Mouse (Mus musculus): ENCODE results near the gene 1700029H14Rik.

Gene 1700029H14Rik

DNA sequence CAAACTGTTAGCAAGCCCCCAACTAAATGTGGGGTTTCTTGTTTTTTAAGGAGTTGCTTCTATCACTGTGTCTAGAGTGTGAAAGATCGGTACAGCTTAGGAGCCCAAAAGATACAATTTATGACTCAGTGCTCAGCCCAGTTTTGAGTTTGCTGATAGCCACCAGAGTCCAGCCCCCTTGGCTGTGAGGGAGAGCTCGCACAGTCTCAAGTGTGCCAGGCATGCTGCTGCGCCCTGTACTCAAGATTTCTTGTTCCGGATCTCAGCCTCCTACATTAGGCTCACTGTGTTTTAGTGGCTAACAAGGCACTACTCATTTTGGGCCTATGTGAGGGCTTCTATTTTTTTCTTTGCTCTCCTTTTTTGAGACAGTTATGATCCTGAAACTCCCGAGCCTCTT, 22.1 kb downstream of the 1700029H14Rik start:
- no peak for DNase-seq

DNA sequence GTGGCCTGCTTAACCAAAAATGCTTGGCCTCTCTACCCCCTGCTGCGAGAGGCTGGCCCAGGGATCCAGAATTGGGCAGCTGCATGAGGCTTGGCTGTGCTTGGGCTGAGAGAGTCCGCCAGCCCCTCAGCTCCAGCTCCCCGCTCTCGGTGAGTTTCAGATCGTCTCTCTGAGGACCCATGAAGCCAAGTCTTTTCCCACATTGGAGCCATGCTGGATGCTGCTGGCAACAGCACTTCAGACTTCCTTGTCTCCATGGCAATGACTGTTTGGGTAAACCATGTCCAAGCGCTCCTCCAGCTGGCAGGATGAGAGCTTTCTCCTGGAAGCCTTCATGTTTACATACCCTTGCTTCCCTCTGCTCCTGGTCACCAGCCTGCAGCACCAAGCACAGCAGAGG, 23.4 kb downstream of the 1700029H14Rik start:
- no peak for DNase-seq

DNA sequence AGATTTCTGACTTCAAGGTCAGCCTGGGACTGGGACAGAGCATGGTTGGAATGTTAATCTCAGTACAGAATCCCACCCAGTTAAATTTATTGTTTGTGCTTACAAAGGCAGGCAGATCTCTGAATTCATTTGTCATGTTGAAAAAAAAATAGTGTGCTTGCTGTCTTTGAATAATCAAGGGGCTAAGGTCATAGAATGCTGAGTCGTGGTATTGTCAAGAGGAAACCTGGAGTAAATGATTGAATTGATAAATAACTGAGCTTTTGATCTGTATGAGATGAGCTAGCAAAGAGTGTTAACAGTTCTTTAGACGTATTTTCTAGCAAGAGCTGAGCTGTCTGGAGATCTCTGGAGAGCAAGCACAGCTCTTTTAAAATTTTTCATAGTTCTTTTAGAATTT, 25.2 kb downstream of the 1700029H14Rik start:
- DNase-seq: no peak

DNA sequence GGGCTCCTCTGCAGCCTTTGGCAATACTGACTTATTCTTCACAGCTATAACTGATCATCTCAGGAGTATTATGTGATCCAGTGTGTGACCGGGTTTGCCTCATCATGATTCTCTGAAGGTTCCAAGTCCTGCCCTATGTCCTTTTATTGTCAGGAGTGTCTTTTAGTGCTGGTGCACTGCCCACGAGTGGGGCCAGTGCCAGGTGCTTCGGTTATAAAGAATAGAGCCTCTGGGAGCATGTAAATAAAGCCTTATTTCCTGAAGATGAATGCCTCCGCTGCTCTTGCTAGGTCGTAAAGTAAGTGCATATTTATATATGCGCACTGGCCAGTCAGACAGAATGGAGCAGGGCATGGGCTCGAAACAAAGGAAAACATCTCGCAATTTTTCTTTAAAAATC, 29.1 kb downstream of the 1700029H14Rik start:
- no peak for DNase-seq

DNA sequence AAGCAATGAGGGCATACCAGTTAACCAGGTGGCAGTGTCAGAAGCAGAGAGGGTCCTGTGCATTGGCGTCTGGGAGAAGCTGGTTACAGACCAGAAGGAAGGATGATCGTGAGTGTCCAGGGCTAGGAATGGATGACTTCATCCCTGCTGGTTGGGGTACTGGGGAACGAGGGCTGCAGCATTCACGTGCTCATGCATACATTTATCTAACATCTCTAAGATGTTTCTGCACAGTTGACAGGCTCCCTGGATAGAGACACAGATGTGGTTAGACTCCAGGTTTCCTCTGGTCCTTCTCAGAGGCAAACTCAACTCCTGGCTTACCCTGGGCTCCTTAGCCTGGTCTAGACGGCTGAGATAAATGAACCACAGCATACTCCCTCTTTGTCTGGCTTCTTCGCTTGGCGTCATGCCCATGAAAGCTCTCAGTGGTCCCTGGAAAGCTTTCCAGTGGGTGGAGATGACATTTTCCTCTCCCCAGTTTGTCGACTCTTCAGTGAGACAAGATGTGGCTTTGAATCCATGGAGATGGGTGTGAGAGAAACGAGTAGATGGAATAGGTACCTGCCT, 30.6 kb downstream of the 1700029H14Rik start:
- DNase-seq: no peak

DNA sequence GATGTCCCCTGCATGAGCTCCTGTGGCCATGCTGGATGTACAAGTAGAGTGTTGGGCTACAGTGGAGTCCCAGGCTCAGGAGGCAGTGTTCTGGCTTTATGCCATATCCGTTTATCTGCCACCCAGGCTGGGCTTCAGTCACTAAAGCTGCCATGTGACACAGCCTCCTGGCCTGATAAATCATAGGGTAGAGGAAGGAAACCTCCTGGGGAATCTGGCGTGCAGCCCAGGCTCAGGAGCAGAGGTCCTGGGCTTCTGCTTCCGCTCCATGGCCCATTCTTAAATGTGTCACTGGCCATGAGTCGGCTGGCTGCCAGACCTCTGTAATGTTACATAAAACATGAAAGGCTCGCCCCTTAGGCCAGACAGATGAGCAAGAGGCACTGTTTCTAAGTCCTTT, 31.3 kb downstream of the 1700029H14Rik start:
- no peak for DNase-seq

DNA sequence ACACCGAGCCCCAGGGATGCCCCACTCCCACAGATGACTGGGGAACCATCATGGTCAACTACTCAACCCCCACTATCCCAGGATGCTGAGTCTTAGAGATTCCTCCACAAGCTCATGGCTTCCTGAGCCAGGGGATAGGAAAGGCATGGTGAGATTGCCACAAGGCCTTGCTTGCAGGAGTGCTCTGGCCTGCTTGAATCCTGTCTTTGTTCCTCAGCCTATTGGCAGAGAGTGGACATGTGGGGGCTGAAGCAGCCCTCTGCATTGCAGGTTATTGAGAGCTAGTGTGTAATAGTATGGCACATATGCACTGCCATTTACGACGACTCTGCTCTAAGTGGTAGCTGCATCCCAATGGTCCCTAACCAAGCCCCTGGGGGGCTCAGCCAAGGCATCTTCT, 31.9 kb downstream of the 1700029H14Rik start:
- no peak for DNase-seq

DNA sequence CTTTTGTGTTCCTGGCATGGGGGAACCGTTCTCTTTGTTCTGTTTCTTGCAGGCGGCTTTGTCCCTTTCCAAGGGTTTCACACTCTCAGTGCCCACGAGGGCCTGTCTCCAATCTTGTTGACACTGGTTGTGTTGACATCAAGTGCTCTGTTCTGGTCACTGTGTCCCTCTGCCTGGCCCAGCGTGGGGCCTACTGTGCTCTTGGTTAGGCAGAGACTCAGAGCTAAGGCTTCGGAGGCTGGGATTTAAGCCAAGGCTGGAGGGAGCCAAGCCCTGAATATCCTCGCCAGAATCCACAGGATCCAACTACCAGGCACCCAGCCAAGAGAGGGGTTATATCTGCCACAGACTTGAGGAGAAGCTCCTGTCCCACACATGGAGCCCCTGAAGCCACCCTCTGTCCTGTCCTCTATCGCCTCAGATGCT, 32.4 kb downstream of the 1700029H14Rik start:
- no peak for DNase-seq

DNA sequence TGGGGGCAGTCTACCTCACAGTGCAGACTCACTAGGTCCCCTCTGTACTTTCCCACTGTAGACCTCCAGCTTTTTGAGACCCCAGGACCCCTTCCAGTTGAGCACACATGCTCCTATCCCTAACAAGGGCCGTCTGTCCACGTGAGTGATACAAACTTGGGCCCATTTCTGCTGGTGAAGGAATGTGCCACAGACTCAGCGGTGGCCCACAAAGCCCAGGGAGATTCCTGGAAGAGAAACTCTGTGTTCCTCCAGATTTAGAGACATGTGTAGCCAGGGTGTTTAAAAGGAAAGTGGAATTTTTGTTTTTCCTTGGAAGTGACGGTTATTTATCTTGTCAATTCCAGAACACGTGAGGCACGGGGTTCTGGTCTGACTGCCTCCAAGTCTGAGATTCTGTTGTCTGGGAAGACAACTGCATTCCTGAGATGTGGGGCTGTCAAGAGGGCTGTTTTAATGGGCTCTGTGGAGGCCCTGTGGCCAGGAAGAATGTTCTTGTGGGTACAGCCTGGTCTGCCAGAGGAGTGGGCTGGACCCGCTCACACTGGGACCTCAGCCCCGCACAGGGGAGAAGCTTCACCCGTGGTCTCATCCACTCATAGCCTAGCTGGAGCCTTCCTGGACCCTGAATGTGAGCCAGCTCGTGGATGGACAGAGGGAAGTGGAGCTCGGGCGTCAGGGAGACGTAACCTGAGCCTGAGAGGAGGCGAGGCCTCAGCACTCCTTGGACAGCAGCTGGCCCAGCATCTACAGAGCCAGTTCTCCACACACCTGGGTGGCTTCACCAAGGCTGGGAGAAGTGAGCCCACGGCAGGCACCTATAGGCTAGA, 33.0 kb downstream of the 1700029H14Rik start:
- no peak for DNase-seq

DNA sequence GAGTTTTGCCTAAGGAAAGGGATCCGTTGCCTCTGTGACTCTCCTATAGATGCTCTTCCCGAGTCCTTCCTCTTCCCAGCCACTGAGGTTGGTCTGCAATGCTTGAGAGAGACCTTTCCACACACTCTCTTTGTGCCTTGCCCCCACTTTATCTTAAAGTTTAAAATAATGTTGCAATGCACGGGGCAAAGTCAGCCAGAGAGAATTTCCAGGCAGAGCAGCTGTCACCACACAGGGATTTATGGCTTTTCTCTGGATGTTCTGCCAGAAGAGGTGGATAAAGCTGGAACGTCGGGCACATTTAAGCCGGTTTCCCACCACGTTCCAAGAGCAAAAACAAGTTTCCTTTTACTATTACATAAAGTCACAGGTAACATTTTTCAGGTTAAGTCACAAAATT, 40.9 kb downstream of the 1700029H14Rik start:
- DNase-seq: no peak

DNA sequence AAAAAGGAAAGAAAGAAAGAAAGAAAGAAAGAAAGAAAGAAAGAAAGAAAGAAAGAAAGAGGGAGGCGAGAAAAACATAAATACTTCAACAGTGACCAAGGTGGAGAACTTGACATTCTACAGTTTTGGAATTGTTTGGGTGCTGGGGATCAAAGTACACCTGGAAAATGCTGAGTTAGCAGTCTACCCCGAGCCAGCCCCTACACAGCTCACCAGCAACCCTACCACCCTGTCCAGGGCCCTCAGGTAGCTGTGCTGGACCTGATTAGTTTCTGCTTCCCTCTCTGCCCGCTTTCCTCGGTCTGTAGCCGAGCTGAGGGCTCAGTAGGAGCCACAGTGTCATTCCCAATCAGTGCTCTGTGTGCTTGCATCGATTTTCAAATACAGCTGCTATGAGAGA, 41.9 kb downstream of the 1700029H14Rik start:
- DNase-seq: no peak

DNA sequence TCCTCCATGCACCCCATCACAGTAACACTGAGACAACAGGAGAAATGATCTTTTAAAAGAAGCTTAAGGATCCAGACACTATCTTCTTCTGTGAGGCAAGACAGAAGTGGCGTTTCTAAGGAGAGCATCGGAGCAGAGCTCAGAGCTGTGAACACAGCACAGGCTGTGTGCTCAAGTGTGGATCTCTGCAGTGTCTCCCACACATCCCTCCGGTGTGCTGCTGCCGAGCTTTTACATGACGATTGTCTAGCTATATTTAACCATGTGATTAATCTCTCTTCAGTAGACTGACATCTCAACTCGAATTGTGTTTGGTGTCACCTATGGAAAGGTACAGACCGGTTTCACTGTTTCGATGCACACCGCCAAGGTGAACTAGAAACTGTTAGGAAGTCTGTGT, 42.8 kb downstream of the 1700029H14Rik start:
- DNase-seq: no peak

DNA sequence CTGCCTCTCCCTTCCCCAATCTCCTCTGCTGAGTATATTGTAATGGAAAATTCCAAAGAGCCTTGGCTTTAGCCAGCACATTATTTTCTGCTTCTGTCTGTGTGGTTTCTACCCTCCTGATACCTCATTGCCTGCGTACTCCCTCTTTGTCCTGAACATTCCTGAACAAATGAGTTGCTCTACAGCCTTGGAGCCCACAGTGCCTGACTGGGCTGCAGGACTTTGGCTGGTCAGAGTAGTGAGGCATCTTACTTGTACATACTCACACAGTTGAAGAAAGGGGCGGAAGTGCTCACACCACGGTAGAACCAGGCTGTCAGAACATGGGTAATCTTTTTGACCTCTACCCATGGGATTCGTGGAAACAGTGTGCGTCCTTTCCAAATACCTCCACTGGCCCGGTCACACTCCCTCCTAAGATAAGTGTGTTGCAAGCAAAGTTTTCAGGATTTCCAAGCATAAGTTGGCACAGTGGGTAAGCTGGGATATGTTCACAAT, 44.9 kb downstream of the 1700029H14Rik start:
- no peak for DNase-seq

DNA sequence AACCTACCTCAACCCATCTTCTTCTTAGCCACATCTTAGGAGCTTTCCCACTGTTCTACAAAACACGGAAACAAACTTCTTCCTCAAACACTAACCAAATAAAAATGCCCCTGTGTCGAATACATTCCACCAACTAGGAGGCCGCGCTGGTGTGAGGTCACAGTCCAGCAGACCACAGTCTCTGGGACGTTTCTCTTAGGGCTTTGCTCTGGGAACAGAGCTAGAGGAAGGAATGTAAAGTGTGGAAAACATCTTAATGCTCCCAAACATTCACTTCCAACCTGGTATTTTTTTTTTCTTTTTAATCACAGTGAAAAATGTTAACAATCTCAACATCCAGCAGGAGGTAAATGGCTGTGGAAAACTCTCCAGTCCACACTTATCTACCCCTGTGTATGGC, 45.5 kb downstream of the 1700029H14Rik start:
- no peak for DNase-seq

DNA sequence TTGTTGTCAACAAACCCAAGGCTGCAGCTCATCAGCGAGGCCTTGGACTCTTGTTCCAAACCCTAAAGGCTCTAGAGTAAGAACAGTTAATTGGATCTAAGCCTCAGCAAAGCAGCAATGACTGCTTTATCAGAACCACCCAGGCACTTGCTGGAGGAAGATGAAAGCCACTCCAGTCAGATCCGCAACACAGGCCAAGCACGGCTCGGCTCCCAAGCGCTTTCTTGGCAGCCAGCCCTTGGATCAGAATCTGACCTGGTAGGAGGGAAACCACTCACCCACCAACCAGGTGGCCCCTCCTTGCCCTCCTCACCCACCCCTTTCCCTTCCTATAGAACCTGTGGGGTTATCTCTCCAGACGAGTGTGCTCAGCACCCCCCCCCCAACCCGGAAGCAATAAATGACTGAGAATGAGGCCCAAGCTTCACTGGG, 46.2 kb downstream of the 1700029H14Rik start:
- no peak for DNase-seq

DNA sequence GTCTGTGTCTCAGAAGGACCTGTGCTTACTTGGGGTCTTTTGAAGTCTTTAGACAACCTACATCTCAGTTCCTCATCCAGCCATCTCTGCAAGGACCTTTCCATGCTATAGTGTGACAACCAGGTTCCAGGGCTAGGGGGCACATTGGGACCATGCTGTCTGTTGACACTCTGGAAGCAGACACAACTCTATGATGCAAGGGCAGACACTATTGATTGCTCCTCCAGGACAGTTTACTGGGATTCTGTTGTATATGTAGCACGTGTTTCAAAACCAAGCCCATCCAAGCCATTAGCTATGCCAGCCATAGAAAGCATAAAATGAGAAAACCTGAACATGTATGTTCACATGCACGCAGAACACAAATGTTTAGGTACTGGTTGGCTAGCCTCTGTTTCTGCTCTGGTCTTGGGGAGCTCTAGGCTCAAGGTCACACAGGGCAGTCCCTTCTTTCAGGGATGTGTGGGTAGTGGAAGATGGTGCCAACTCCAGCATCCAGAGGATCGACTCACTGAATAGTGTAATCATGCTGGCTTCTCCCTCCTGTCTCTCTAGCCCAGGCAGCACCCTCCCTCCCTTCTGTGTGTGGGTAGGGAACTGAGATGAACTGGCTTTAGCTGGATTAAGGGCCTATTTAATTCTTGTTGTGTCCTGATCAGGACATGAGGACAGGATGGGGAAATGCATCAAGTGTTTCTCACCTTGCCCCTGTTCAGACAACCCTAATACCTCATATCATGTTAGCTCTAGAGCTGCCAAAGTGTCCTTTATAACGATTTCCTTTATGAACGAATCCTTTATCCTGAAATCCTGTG, 48.5 kb downstream of the 1700029H14Rik start:
- no peak for DNase-seq

DNA sequence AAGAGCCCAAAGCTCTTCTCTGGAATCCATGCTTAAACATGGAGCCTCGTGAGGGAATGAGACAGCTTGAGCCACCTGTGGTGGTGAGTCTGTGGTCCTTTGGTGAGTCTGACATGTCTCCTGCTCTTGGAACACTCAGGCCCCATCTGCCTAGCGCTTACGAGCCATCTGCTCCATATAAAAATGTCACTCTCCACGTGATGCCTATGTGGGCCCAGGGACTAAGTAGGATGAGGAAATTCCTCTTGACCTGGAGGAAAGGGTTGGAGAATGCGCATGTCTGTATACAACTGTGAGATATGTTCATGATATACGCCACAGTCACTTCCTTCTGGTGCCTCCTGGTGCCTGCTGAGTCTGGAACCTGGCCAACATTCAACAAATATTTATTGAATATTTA, 49.6 kb downstream of the 1700029H14Rik start:
- no peak for DNase-seq

DNA sequence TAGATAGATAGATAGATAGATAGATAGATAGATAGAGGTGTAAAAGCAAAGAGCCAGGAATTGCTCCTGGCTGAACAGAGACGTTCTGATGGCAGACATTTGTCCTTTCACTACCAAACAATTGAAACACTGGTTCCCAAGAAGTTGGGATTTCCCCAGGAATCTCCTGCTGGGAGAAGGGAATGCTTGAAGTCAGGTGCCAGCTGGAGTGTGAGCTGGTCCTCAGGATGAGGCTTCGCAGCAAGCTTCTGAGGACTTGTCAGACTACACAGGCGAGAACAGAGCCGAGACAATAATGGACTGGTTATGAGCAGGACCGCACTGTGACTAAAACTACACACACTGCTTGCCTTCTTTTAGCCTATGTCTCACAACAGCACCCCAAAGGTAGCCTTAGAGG, 50.2 kb downstream of the 1700029H14Rik start:
- DNase-seq: no peak

DNA sequence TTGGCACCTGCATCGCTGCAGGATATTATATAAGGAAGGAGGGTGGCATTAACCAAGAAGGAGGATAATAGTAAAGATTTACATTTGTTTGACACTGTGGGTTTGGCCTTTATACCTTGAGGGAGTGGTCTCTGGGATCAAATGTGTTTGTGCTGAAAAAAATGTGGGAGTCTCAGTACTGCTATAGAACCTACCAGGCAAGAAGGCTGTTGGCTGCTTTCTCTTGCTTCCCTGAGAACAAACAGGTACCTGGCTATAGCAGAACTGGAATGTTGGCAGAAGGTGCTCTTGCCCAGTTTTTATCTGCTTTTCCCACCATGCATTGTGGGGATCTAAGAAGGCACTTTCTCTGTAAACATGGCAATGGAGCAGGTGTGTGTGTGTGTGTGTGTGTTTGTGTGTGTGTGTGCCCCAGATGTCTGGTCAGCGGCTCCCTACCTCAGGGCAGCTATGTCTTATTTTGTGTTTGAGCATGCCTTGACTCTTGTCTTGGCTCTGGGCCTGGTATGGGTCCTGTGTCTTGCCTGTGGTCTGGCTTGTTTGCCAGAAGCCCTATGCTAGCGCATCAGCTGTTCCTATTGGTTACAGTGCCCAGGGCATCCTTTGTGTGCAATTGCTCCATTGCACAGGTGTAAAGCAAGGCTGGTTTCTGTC, 54.9 kb downstream of the 1700029H14Rik start:
- no peak for DNase-seq

DNA sequence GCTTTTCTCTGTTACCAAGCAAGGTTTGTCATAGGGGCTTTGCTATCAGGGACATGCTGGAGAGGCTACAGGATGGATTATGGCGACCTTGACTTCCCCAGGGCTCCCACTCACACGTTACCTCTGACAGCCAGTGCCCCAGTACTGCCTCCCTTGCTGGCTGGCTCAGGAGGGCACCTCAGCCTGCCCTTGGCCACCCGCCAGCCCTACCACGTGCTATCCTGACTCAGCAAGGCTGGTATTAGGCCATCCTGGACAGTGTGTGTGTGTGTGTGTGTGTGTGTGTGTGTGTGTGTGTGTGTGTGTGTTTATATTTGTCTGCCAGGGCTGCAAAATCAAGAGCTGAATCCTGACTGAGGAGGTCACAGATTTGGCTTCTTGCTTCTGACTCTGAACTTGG, 55.4 kb downstream of the 1700029H14Rik start:
- no peak for DNase-seq

DNA sequence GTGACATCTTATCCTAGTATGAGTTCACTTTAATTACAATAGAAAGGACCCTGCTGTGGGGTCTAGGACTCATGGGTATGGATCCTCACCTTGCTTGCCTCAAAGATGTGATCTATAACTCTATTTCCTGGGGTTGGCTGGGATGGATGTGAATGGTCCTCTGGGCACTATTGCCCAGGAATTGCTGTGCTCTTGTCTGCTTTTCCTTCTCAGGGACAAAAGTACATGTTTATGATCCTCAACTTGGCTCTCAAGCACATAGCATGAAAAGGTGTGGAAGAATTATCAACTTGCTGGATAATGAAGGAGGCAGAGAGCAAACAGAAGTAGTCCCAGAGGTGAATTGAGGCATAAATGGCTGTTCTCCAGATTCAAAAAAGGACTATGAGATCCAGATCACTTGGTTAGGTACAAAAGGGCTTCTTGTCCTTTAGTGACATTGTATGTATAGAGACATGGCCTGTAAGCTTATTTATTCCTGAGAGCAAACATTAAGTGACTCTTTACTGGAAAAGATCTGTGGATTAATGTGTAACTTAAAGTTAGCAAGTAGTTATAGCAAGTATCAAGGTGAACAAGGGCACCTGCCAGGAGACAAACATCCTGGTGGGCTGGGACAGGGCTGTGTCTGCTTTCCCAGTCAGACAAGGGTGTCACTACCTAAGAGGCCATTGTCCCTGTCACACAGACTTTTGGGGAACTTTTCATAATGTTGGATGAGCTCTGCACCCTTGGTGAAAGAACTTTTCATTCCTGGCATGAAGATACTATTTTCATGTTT, 57.2 kb downstream of the 1700029H14Rik start:
- no peak for DNase-seq

DNA sequence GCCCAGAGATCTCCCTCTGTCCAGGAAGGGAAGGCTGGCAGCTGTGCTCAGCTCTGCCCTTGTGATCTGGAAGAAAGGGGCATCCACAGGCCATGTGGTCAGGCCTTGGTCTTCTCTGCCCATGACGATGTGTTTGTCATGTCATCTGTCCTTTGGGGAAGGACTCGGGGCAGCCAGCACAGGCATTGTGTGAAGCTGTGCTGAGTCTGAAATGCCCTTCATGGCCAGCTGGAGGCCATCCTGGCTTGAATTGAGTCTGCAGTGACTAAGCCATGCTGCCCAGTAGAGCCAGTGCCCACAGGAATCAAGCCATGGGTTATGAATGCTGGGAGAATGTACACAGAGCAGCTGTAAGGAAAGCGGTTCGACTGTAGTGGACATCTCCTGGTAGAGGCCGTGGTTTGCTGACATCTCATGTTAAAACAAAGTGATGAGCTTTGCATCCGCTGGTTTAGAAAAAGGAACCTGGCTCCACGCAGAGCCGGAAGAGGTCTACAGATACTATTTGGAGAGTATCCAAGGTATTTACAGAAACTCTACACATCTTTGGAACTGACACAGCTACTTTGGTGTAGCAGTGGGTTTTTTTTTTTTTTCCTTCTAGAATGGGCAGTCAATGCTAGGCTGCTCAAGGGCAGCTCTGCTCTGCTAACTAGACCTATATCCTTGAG, 58.2 kb downstream of the 1700029H14Rik start:
- no peak for DNase-seq

Measured in thymus, postnatal 4 days (tissue).